Mouse (Mus musculus): Measurements from ENCODE around the gene Fam102a. TPM values are rescaled to one million over a fixed set of nuclear protein-coding genes. Genes with fewer than 3 reads are reported as not detected.

Gene Fam102a
- total and polyA plus RNA-seq, 3 experiments, result 7.0 to 9.2 (median 7.1) TPM

GRCm38 (mm10) chr2:32533163-32533562, 2.0 kb upstream of the Fam102a start:
- intact Hi-C loops (cut with DNase I), result no loop called here
- Histone ChIP-seq H3K4me3 (no peak overlapping the region), H3K27ac (no peak overlapping the region), H3K36me3 (ENCODE audit: control insufficient read depth, insufficient read depth, low read length) (no peaks in the 10 kb centered on the region), H3K79me2 (replicated peaks; ENCODE audit: control insufficient read depth, insufficient read depth, low read length) (no peaks in the 10 kb centered on the region), H3K27me3 (ENCODE audit: control insufficient read depth, insufficient read depth, low read length) (no peaks in the 10 kb centered on the region), H3K4me1 (ENCODE audit: control insufficient read depth, insufficient read depth, low read length) (peaks cover 6% of the 10 kb centered on the region), H3K9ac (ENCODE audit: low read depth, low read length) (no peak overlapping the region)
- WGBS, result 82% methylated on average over 2 of the region's 2 CpGs
- TF ChIP-seq POLR2A (IDR thresholded peaks at IDR 0.05; ENCODE audit: insufficient read depth, low read depth, low read length) (no peak), CTCF (IDR thresholded peaks at IDR 0.05) (no peak), EP300 (IDR thresholded peaks at IDR 0.05; ENCODE audit: insufficient read depth, low read depth, low read length) (no peak)
- DNase-seq, result no peak

GRCm38 (mm10) chr2:32534061-32534732, 935 bp upstream of the Fam102a start:
- Histone ChIP-seq H3K79me2 (replicated peaks; ENCODE audit: control insufficient read depth, insufficient read depth, low read length) (no peaks in the 10 kb centered on the region), H3K4me1 (ENCODE audit: control insufficient read depth, insufficient read depth, low read length) (peaks cover 10% of the 10 kb centered on the region), H3K36me3 (ENCODE audit: control insufficient read depth, insufficient read depth, low read length) (no peaks in the 10 kb centered on the region), H3K27me3 (ENCODE audit: control insufficient read depth, insufficient read depth, low read length) (no peaks in the 10 kb centered on the region), H3K9ac (ENCODE audit: low read depth, low read length) (peak overlapping the region; percentile 52), H3K4me3 (peak overlapping the region; percentile 93), H3K27ac (peak overlapping the region; percentile 83)
- TF ChIP-seq CTCF (IDR thresholded peaks at IDR 0.05) (no peak), EP300 (IDR thresholded peaks at IDR 0.05; ENCODE audit: insufficient read depth, low read depth, low read length) (no peak), POLR2A (IDR thresholded peaks at IDR 0.05; ENCODE audit: insufficient read depth, low read depth, low read length) (peak; percentile 30; the same call in 1 of the 2 replicates)
- intact Hi-C loops (cut with DNase I), result loop anchor here (2.0 kb wide), 1 partner anchor 47 kb away; no protein-coding TSS in a partner anchor
- DNase-seq, result peak; percentile 57 to 69
- WGBS, result 11% methylated on average over 13 of the region's 13 CpGs

- intact Hi-C loops (cut with DNase I), result loop anchor here (2.0 kb wide), 1 partner anchor 49 kb away; no protein-coding TSS in a partner anchor
- peak overlapping the region; percentile 92 for H3K27ac ChIP-seq
- under 1% methylated on average over 52 of the region's 56 CpGs for WGBS
- peak overlapping the region; percentile 93 for H3K4me3 ChIP-seq
- no peaks in the 10 kb centered on the region; the same call in 1 of the 2 replicates for H3K79me2 ChIP-seq (replicated peaks; ENCODE audit: control insufficient read depth, insufficient read depth, low read length)
- no peak for TF ChIP-seq EP300 (IDR thresholded peaks at IDR 0.05; ENCODE audit: insufficient read depth, low read depth, low read length)
- no peak for TF ChIP-seq POLR2A (IDR thresholded peaks at IDR 0.05; ENCODE audit: insufficient read depth, low read depth, low read length)
- no peak for TF ChIP-seq CTCF (IDR thresholded peaks at IDR 0.05)
- peak overlapping the region; percentile 96 for H3K9ac ChIP-seq (ENCODE audit: low read depth, low read length)
- no peaks in the 10 kb centered on the region for H3K36me3 ChIP-seq (ENCODE audit: control insufficient read depth, insufficient read depth, low read length)
- no peaks in the 10 kb centered on the region for H3K27me3 ChIP-seq (ENCODE audit: control insufficient read depth, insufficient read depth, low read length)
- peaks cover 14% of the 10 kb centered on the region for H3K4me1 ChIP-seq (ENCODE audit: control insufficient read depth, insufficient read depth, low read length)
- DNase-seq, result peak in 1 of 2 experiments; percentile 78
These were observed 414 bp downstream of the Fam102a start for GRCm38 (mm10) chr2:32535501-32535991.

GRCm38 (mm10) chr2:32536086-32536633, 1.0 kb downstream of the Fam102a start:
- Histone ChIP-seq H3K36me3 (ENCODE audit: control insufficient read depth, insufficient read depth, low read length) (no peaks in the 10 kb centered on the region), H3K27ac (peak overlapping the region; percentile 92), H3K4me3 (peak overlapping the region; percentile 93), H3K4me1 (ENCODE audit: control insufficient read depth, insufficient read depth, low read length) (peaks cover 15% of the 10 kb centered on the region), H3K9ac (ENCODE audit: low read depth, low read length) (peak overlapping the region; percentile 75), H3K27me3 (ENCODE audit: control insufficient read depth, insufficient read depth, low read length) (no peaks in the 10 kb centered on the region), H3K79me2 (replicated peaks; ENCODE audit: control insufficient read depth, insufficient read depth, low read length) (no peaks in the 10 kb centered on the region; the same call in none of the 2 replicates)
- 3% methylated on average over 14 of the region's 14 CpGs for WGBS
- no peak for TF ChIP-seq POLR2A (IDR thresholded peaks at IDR 0.05; ENCODE audit: insufficient read depth, low read depth, low read length)
- TF ChIP-seq CTCF (IDR thresholded peaks at IDR 0.05), result no peak
- no peak for TF ChIP-seq EP300 (IDR thresholded peaks at IDR 0.05; ENCODE audit: insufficient read depth, low read depth, low read length)
- intact Hi-C loops (cut with DNase I), result loop anchor here (2.0 kb wide), 1 partner anchor 21 kb away; no protein-coding TSS in a partner anchor
- DNase-seq, result peak; percentile 49 to 52

GRCm38 (mm10) chr2:32536634-32537359, 1.7 kb downstream of the Fam102a start:
- DNase-seq, result peak; percentile 68 to 72
- Histone ChIP-seq H3K9ac (ENCODE audit: low read depth, low read length) (peak overlapping the region; percentile 75), H3K27ac (peak overlapping the region; percentile 92), H3K79me2 (replicated peaks; ENCODE audit: control insufficient read depth, insufficient read depth, low read length) (peaks cover 2% of the 10 kb centered on the region), H3K36me3 (ENCODE audit: control insufficient read depth, insufficient read depth, low read length) (no peaks in the 10 kb centered on the region), H3K4me3 (peak overlapping the region; percentile 93), H3K4me1 (ENCODE audit: control insufficient read depth, insufficient read depth, low read length) (peaks cover 18% of the 10 kb centered on the region), H3K27me3 (ENCODE audit: control insufficient read depth, insufficient read depth, low read length) (no peaks in the 10 kb centered on the region)
- intact Hi-C loops (cut with DNase I), result loop anchor here (1.0 to 2.0 kb wide), 2 partner anchors 22 to 30 kb away; no protein-coding TSS in a partner anchor
- WGBS, result 12% methylated on average over 11 of the region's 11 CpGs
- no peak for TF ChIP-seq POLR2A (IDR thresholded peaks at IDR 0.05; ENCODE audit: insufficient read depth, low read depth, low read length)
- TF ChIP-seq EP300 (IDR thresholded peaks at IDR 0.05; ENCODE audit: insufficient read depth, low read depth, low read length), result 0 out of 2 replicates have a peak, but pooled peaks have one; percentile 38
- TF ChIP-seq CTCF (IDR thresholded peaks at IDR 0.05), result peak; percentile 63
